Mouse (Mus musculus): ENCODE measurements at regions not wholly inside any gene's neighbourhood (a gene's known extent, or its start where the extent isn't known, plus 50 kb on each side); places are given as distances from the start of the nearest gene placed in this dataset.

GRCm38 (mm10) chr6:16999451-17000139, 65.4 kb upstream of the Tes start:
- DNase-seq (ENCODE audit: low spot score in 2 of 2): no peak
- intact Hi-C loops (cut with DNase I): loop anchor here (10.0 kb wide), 1 partner anchor 1815 kb away; no protein-coding TSS in a partner anchor

DNA sequence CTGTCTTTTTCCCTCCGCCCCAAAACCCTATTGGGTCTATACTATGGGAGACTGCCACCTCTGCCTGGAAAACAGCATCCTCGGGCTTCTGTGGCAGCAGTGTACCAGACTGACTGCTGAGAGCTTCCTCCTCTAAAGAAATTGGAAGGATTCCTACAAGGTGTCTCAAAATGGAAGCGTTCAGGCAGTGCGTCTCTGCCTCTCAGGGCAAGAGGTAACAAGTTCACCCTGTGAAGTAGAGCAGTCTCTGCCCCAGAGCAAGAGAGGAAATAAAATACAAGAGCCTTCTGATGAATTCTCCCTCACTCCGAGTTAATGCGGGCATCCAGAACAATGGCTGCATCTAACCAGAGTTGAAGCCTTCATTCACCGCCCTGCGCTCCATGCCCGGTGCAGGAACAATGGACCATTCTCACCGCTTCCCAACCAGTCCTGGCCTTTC, 69.4 kb upstream of the Tes start:
- DNase-seq (ENCODE audit: low spot score in 2 of 2): no peak
- intact Hi-C loops (cut with DNase I): loop anchor here (10.0 kb wide), 1 partner anchor 1811 kb away; no protein-coding TSS in a partner anchor

DNA sequence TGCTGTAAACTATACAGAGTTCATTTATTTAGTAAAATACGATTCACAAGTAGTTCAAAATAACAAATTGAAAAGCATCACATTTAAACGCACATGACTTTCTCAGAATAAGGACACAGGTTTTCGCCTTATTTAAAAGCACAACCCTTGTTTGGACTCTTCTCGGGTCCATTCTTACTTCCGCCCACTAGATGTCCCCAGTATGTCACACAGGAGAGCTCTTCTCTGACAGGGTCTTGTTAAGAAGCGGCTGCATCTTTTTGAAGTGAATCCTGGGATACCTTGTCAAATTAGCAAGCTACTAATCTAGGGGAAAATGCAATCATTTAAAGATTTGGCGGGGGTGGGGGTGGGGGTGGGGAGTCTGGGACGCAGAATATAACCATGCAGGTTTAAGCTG, 70.2 kb upstream of the Tes start:
- intact Hi-C loops (cut with DNase I): loop anchor here (10.0 kb wide), 1 partner anchor 1810 kb away; no protein-coding TSS in a partner anchor
- no peak for DNase-seq (ENCODE audit: low spot score in 2 of 2)

DNA sequence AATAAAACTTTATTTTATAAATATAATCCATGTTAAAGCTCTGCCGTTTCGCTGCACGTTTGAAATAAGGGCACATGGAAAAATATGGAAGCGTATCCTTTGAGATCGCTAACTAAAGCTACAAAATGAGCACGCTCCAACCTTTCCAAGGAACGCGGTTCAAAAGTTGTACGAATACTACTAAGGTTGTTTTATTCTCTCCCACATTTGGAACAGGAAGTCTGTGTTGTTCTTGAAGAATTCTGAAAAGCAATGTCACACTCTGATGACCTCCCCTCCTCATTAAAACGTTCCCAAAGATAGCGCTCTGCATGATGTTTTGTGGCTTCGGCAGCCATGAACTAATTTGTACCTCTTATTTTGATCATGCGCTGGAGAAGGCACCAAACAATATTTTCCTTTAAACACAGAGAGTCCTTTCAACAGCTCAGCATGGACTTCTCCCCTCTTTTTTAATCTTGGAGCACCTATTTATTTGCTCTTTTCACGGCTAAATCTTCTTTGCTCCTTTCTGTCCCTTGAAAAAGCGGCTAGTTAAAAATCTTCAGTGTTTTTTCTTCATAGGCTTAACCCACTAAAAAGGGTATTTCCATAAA, 72.9 kb upstream of the Tes start:
- intact Hi-C loops (cut with DNase I): loop anchor here (10.0 kb wide), 1 partner anchor 1807 kb away; no protein-coding TSS in a partner anchor
- no peak for DNase-seq (ENCODE audit: low spot score in 2 of 2)

GRCm38 (mm10) chr6:16978206-16978505, 79.9 kb upstream of the Tfec start:
- peak in 1 of 2 experiments; percentile 8 for DNase-seq (ENCODE audit: low spot score in 2 of 2)
- intact Hi-C loops (cut with DNase I): loop anchor here (10.0 kb wide), 1 partner anchor 1773 kb away; no protein-coding TSS in a partner anchor

DNA sequence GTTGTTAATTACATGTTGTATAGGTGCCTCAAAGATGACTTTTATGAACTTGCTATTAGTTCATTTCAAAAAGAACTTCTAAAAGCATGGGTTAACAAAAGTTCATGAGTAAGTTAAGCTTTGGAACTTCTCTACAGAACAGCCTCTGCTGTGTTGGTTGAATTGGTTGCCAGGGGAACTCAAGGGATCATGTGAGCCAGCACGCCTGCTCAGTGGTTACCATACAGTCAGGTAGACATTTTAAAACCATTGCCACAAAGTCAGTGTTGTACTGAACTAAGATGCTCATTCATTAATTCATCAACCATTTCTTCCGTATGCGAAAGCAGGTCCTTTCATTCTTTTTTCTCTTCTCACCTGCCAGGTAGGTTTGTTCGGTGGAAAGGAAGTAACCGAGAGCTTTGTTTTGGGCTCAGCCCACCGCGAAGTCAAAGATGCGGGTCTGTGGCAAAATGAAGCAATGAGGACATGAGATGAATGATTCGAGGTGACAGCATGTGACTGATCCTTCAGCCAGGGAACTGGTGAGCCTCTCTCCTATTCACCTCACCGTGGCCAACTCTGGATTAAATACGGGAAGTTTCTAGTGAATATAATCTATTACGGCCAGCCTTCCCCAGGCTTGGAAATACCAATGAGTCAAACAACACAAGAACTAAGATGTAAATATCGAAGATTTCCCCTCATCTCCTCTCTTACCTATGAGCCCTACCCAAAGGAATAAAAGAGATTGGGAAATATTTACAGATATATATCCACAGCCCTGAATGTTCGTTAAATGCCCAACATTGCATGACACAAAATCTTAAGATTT, 79.4 kb upstream of the Tfec start:
- DNase-seq (ENCODE audit: low spot score in 2 of 2): no peak
- intact Hi-C loops (cut with DNase I): loop anchor here (10.0 kb wide), 1 partner anchor 1773 kb away; no protein-coding TSS in a partner anchor

DNA sequence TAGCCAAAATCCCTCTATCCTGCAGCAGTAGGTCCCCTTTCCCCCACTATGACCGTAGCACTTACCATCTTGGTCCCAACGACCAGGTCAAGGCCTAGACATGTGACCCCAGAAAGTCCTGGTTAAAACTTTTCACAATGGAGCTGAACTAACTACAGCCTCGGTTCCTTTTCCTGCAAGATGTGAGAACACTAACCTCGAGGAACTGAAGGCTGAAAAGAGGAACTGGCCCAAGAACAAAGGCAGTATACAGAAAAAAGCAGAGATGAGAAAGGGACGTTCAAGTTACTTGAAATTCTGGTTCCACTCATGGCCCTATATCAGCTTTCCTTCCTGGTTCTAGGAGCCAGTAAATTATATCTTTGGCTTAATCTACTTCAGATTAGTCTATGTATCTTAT, 67.4 kb upstream of the Tfec start:
- intact Hi-C loops (cut with DNase I): no loop called here
- no peak for DNase-seq (ENCODE audit: low spot score in 2 of 2)

GRCm38 (mm10) chr6:16964362-16964761, 66.1 kb upstream of the Tfec start:
- intact Hi-C loops (cut with DNase I): no loop called here
- DNase-seq (ENCODE audit: low spot score in 2 of 2): no peak

- no peak for DNase-seq (ENCODE audit: low spot score in 2 of 2)
- intact Hi-C loops (cut with DNase I): no loop called here
Observed at GRCm38 (mm10) chr6:16963958-16964357, 65.7 kb upstream of the Tfec start.

- intact Hi-C loops (cut with DNase I): no loop called here
- DNase-seq (ENCODE audit: low spot score in 2 of 2): no peak
Observed at GRCm38 (mm10) chr6:16958102-16958501, 59.9 kb upstream of the Tfec start.

DNA sequence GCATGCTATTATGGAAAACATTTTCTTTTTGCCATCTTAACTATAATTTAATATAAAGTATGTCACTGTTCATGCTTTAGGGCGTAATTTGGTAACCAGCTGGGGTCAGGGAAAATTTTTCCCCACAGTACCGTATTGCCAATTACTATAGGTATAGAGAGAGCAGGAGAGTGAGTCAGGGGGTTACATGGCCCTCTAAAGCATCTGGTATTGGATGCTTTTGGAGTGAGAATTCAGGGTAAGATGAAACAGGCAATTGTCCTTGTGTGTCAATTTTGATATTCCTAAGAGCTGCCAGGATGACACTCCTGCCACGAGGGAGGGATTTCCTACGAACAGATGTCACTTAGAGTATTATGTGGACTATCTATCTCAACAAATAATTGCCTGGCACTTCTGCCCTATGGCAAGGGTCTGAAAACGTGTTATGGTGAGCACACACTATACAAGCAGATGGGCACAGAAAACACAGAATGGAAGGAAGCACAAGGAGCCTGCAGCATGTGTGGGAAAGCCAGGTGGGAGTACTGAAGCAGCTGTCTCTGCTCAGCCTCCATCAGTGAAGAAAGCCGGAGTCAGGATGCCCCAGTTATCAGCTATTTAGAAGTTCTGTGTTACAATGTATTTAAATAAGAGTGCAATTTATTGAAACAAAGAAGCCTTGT, 58.7 kb upstream of the Tfec start:
- peak; percentile 10 to 13 for DNase-seq (ENCODE audit: low spot score in 2 of 2)
- intact Hi-C loops (cut with DNase I): no loop called here

All from left cerebral cortex, postnatal 36 days (tissue).